Mouse (Mus musculus) brain, embryonic 14.5 days (tissue): ENCODE results near the gene Ddb1.

Experiments used
- CTCF ChIP-seq: fragments of 200-500 bp; IDR thresholded peaks from 2 replicates; pipeline ENCODE4 v1.5.1; 2012; ENCODE audit warnings: inconsistent platforms, mild to moderate bottlenecking, moderate library complexity, borderline replicate concordance; ENCODE audit not compliant: insufficient read depth, insufficient read length; ENCODE audit errors: extremely low read depth
- POLR2A ChIP-seq: fragments of 200-500 bp; IDR thresholded peaks from 2 replicates; pipeline ENCODE4 v1.6.1; 2012; ENCODE audit warnings: mild to moderate bottlenecking, inconsistent platforms, borderline replicate concordance; ENCODE audit not compliant: poor library complexity, insufficient read depth, insufficient read length, severe bottlenecking; ENCODE audit errors: extremely low read depth

DNA sequence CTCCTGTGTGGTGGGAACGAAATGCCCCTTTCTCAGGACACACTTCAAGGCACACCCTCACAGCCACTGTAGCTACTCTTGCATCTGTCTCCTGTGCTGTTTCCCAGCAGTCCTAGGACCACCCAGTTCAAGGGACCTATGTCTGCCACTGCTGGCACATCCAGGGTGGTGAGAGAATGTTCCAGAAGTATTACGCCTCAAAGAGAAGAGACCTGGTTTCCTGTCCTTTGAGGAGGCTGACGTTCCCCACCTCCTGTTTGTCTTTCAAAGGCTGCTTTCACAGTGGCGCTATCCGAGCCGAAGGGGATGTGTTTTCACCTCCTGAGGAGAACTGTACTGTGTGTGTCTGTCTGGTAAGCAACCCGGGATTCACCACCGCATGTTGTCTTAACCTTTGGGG, 43.0 kb downstream of the Ddb1 start:
- TF ChIP-seq CTCF (no peak), POLR2A (no peak)
